Mouse (Mus musculus): Measurements from ENCODE around the gene Plcl2.

DNA sequence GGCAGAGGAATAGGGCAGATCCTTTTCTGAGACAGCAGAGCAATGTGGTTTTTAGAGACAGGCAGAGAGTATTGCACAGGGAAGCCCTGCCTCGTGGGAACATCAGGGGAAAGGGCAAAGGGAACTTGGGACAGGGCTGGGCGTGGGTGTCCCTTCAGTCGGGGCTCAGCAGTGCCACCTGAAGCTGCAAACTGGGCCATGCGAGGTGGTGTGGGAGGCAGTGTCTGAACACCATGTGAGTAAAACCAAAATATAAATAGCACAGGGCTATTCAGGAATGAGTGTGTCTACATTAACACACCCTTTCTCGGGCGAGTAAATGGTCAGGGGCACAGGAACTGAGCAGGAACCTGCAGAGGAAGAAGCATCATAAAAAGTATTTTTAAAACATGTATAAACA is 134.2 kb downstream of the Plcl2 start:
- TF ChIP-seq CTCF (IDR thresholded peaks at IDR 0.05; ENCODE audit: control insufficient read depth, insufficient read depth, insufficient read length) (no peak), MAX (IDR thresholded peaks at IDR 0.05) (no peak), USF1 (IDR thresholded peaks at IDR 0.05; ENCODE audit: low read depth) (no peak), CEBPB (IDR thresholded peaks at IDR 0.05; ENCODE audit: low read depth) (no peak), FOSL1 (IDR thresholded peaks at IDR 0.05; ENCODE audit: insufficient read depth, low read length, poor library complexity, severe bottlenecking) (no peak), MYOD1 (IDR thresholded peaks at IDR 0.05; ENCODE audit: control insufficient read depth, insufficient read length, low read depth) (no peak), MYOG (IDR thresholded peaks at IDR 0.05; ENCODE audit: control insufficient read depth, extremely low read depth, insufficient read length) (no peak)

All from C2C12 (cell line).